Mouse (Mus musculus): ENCODE results near the gene Ppt2.

Ppt2 gene

DNA sequence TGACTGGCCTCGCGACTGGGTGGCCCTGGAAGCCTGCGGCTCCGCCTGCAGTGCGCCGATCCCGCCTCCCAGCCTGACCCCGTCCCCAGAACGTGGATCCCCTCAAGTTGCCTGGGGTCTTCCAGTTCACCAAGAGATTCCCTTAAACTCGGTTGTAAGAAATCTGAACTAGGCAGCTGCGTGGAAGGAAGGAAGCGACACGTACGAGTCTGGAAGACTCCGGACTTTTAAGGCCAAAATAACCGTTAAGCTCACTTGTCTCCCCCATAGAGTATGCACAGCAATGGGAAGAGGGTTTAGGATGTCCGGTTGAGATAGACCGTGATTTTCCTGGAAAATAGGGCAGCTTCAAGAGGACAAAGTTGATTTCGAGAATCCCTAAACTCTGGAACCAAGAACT, 40.5 kb downstream of the Ppt2 start:
- DNase-seq (ENCODE audit: low read depth, low spot score), result no peak

DNA sequence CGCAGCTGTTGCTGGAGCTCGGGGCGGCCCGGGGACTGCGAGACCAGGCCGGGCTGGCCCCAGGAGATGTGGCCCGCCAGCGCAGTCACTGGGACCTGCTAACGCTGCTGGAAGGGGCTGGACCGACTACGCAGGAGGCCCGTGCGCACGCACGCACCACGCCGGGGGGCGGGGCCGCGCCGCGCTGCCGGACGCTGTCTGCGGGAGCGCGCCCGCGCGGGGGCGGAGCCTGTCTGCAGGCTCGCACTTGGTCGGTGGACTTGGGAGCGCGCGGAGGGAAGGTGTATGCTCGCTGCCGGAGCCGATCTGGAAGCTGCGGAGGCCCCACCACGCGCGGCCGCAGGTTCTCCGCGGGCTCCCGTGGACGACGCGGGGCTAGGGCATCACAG, 40.9 kb downstream of the Ppt2 start:
- DNase-seq (ENCODE audit: low read depth, low spot score), result peak; percentile 93

DNA sequence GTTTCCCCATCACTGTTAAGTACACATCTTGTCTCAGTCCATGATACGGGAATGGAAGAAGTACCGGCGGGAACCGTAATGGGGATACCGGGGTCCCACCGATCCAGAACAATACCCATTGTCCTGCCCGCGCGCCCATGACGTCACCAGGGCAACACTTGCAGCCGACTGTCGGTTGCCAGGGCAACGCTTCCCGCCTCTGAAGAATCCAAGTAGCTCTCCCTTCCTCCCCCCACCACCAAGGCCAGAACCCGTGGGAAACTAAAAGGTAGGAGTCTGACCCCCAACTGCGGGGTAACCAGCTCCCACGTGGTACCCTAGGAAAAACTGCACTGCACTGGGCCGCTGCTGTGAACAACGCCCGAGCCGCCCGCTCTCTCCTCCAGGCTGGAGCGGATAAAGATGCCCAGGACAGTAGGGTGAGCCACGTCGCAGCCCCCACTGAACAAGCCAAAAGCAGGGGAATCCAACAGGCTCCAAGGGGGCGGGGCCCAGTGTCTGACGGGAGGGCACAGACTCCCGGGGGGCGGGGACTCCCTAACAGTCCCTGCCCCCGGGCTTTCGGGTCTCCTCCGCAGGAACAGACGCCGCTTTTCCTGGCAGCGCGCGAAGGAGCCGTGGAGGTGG, 41.4 kb downstream of the Ppt2 start:
- DNase-seq (ENCODE audit: low read depth, low spot score), result peak; percentile 85

DNA sequence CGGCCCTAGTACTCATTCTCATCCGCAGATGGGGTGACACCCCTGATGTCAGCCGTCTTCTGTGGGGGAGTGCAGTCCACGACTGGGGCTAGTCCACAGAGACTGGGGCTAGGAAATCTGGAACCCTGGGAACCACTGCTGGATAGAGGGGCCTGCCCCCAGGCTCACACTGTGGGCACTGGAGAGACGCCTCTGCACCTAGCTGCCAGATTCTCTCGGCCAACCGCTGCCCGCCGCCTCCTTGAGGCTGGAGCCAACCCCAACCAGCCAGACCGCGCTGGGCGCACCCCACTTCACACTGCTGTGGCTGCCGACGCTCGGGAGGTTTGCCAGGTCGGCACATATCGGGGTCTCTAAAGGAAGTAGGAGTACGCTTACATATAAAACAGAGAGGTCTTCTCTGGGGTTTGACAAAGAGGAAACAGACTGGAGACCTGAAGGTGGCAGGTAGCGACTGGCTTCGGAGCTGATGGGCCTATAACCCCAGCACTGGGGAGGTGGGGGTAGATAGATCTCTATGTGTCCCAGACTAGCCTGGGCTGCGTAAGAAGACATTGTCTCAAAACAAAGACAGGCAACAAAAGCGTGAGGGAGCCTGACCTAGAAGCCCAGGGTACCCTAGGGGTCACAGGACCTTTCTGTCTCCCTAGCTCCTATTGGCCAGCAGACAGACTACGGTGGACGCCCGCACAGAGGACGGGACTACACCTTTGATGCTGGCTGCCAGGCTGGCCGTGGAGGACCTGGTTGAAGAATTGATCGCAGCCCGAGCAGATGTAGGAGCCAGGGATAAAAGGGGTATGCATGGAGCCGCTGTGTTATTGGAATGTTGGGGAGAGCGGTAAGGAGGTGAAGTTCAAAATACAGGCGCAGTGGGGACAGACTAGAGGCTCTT, 42.2 kb downstream of the Ppt2 start:
- no peak for DNase-seq (ENCODE audit: low read depth, low spot score)

DNA sequence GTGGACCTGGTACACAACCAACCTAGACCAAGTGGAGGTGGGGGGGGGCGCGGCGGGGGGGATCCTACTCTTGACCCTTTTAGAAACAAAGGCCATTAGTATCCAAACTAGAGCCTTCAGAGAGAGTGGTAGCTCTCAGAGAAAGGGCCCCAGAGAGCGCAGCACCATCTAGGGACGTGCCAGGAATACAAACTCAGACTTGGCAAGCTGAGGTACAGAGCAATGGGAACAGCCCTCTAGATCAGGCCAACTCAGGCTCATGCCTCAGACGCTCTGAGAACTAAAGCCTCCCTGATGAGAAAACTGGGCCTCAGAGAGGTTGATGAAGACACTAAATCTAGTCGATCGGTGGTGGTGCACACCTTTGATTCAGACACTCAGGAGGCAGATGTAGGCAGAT, 43.2 kb downstream of the Ppt2 start:
- no peak for DNase-seq (ENCODE audit: low read depth, low spot score)

DNA sequence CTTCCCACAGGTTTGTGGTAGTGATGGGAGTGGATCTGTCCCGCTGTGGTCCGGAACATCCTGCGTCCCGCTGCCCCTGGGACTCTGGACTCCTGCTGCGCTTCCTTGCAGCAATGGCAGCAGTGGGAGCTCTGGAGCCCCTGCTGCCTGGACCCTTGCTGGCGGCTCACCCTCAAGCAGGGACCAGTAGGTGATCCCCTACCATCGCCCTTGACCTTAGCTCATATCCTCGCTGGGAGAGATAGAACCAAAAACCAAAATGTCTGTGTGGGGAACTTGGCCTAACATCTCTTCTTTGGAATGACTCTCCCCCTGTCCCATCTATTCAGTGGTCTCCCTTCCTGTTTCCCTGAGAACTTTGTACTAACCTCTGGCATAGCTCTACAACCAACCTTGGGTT, 44.5 kb downstream of the Ppt2 start:
- no peak for DNase-seq (ENCODE audit: low read depth, low spot score)

DNA sequence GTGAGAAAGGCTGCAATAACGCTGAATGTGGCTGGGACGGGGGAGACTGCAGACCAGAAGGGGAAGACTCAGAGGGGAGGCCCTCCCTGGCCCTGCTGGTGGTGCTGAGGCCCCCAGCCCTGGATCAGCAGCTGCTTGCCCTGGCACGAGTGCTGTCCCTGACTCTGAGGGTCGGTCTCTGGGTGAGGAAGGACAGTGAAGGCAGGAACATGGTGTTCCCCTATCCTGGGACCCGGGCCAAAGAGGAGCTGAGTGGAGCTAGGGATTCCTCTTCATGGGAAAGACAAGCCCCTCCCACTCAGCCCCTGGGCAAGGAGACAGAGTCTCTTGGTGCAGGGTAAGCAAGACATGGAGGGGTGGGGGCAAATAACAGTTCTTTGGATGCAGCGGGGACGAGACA, 44.9 kb downstream of the Ppt2 start:
- DNase-seq (ENCODE audit: low read depth, low spot score), result no peak

DNA sequence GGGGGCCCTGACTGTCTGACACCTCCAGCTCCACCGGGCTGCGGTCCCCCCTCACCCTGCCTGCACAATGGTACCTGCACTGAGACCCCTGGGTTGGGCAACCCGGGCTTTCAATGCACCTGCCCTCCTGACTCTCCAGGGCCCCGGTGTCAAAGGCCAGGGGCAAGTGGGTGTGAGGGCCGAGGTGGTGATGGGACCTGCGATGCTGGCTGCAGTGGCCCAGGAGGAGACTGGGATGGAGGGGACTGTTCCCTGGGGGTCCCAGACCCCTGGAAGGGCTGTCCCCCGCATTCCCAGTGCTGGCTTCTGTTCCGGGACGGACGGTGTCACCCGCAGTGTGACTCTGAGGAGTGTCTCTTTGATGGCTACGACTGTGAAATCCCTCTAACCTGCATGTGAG, 45.8 kb downstream of the Ppt2 start:
- DNase-seq (ENCODE audit: low read depth, low spot score), result no peak

DNA sequence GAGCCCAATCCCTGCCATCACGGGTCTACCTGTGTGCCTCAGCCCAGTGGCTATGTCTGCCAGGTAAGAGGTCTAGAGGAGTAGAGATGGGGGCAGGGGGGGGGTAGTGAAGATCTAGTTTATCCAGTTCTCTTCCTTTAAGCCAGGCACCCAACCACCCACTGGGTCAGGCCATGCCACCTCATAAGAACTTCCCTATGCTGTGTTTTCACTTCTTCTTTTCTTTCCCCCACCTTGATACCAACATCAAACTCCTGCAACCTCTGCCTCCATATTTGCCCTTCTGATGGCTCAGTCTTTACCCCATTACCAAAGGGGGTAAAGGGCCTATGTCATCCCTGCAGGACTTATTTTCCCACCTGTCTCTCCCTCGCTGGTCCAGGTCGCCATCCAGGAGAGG, 50.2 kb downstream of the Ppt2 start:
- DNase-seq (ENCODE audit: low read depth, low spot score), result no peak

DNA sequence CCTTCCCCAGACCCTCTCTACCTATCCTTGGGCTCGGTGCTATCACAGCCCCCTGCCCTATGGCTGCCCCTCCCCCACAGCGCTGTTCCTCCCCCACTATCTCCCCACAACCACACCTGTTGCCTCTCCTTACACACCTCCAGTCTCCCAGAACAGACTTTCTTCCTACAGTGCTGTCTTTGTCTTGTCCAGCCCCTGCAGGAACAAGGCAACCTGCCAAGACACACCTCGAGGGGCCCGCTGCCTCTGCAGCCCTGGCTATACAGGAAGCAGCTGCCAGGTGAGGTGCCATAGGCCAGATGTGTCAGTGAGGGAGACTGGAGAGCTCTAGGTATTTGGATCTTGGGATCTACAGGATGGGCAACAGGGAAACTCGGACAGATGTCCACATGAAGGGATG, 51.7 kb downstream of the Ppt2 start:
- no peak for DNase-seq (ENCODE audit: low read depth, low spot score)

DNA sequence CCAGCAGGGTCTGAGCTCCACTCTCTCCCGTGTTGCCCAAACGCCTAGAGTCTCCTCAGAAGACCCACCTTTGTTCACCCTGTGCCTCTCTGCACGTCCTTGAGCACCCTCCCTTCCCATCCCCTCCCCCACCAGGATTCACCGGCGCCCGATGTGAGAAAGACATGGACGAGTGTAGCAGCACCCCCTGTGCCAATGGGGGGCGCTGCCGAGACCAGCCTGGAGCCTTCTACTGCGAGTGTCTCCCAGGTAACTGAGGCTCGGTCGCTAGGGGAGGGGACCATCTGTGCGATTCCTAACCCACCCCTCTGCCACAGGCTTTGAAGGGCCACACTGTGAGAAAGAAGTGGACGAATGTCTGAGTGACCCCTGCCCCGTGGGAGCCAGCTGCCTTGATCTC, 55.9 kb downstream of the Ppt2 start:
- no peak for DNase-seq (ENCODE audit: low read depth, low spot score)

DNA sequence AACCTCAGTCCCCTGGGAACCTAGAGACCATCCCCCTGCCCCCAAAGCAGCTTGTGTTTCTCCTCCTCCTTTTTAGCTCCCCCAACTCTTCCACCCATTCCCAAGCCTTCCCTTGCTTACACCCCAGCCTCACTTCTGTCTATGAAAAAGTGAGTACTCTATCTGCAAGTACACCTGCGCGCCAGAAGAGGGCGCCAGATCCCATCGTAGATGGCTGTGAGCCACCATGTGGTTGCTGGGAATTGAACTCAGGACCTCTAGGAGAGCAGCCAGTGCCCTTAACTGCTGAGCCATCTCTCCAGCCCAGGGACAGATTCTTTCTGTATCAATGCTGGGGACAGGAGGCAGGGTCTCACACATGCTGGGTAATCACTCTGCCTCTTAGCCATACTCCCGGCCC, 56.4 kb downstream of the Ppt2 start:
- no peak for DNase-seq (ENCODE audit: low read depth, low spot score)

DNA sequence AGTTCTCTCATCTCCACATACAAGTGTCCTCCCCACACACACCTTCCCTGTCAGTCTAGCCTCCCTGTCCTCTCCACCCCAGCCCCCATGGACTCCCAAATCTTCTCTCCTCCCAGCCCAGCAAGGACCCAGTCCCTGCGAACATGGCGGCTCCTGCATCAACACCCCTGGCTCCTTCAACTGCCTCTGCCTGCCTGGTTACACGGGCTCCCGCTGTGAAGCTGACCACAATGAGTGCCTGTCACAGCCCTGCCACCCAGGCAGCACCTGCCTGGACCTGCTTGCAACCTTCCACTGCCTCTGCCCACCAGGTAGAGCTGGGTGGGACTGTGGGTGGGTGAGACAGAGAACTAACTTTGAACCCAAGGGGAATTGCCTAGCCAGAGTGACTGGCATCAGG, 58.4 kb downstream of the Ppt2 start:
- no peak for DNase-seq (ENCODE audit: low read depth, low spot score)

DNA sequence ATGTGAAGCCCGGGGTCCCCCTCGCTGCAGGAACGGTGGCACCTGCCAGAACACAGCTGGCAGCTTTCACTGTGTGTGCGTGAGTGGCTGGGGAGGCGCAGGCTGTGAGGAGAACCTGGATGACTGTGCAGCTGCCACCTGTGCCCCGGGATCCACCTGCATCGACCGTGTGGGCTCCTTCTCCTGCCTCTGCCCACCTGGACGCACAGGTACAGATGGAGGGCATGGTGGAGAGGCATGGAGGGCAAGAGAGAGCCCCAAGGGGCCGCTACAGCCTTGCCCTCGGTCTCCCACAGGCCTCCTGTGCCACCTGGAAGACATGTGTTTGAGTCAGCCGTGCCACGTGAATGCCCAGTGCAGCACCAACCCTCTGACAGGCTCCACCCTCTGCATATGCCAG, 59.9 kb downstream of the Ppt2 start:
- no peak for DNase-seq (ENCODE audit: low read depth, low spot score)

DNA sequence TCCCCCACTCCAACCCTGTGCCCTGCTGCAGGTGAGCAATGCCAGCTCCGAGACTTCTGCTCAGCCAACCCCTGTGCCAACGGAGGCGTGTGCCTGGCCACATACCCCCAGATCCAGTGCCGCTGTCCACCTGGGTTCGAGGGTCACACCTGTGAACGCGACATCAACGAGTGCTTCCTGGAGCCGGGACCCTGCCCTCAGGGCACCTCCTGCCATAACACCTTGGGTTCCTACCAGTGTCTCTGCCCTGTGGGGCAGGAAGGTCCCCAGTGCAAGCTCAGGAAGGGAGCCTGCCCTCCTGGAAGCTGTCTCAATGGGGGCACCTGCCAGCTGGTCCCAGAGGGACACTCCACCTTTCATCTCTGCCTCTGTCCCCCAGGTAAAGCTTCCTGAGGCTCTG, 61.0 kb downstream of the Ppt2 start:
- DNase-seq (ENCODE audit: low read depth, low spot score), result no peak

Data from forelimb bud, embryonic 11.5 days (tissue).